Mouse (Mus musculus): Measurements from ENCODE around the gene Vdac1. TPM values are rescaled to one million over a fixed set of nuclear protein-coding genes. Genes with fewer than 3 reads are reported as not detected.
"Not testable (repeated sequence)": the region's sequence is repeated elsewhere in the genome, so short reads cannot be mapped to it uniquely, and the experiment has no call there.

The Vdac1 gene
- total RNA-seq, 2 experiments from 2014 or later, result 926 to 937 TPM

GRCm38 (mm10) chr11:52341476-52341875 lies 19.2 kb upstream of the Vdac1 start:
- intact Hi-C loops (cut with DNase I), result loop anchor here (5.0 to 10.0 kb wide), 2 partner anchors 117 to 199 kb away; no protein-coding TSS in a partner anchor
- DNase-seq, result no peak

GRCm38 (mm10) chr11:52342296-52342695 lies 18.4 kb upstream of the Vdac1 start:
- no peak for DNase-seq
- intact Hi-C loops (cut with DNase I), result loop anchor here (2.0 to 10.0 kb wide), 4 partner anchors 45 to 200 kb away; no protein-coding TSS in a partner anchor

- intact Hi-C loops (cut with DNase I), result loop anchor here (2.0 to 10.0 kb wide), 4 partner anchors 46 to 201 kb away; no protein-coding TSS in a partner anchor
- DNase-seq, result peak; percentile 82 to 88
These were observed 17.5 kb upstream of the Vdac1 start for GRCm38 (mm10) chr11:52343162-52343561.

- no peak for DNase-seq
- intact Hi-C loops (cut with DNase I), result loop anchor here (5.0 to 10.0 kb wide), 2 partner anchors 120 to 203 kb away; no protein-coding TSS in a partner anchor
These were observed 15.5 kb upstream of the Vdac1 start for GRCm38 (mm10) chr11:52344991-52345777.

GRCm38 (mm10) chr11:52345939-52346634 lies 14.6 kb upstream of the Vdac1 start:
- intact Hi-C loops (cut with DNase I), result loop anchor here (10.0 kb wide), 1 partner anchor 121 kb away; no protein-coding TSS in a partner anchor

GRCm38 (mm10) chr11:52346635-52347005 lies 14.0 kb upstream of the Vdac1 start:
- peak in 1 of 2 experiments; percentile 40 for DNase-seq
- intact Hi-C loops (cut with DNase I), result loop anchor here (10.0 kb wide), 1 partner anchor 122 kb away; no protein-coding TSS in a partner anchor

More at GRCm38 (mm10) chr11:52345939-52346634, 14.6 kb upstream of the Vdac1 start:
- peak; percentile 81 to 90 for DNase-seq

- no peak for DNase-seq
- intact Hi-C loops (cut with DNase I), result loop anchor here (10.0 kb wide), 1 partner anchor 123 kb away; no protein-coding TSS in a partner anchor
These were observed 12.5 kb upstream of the Vdac1 start for GRCm38 (mm10) chr11:52348156-52348555.

- intact Hi-C loops (cut with DNase I), result loop anchor here (10.0 kb wide), 1 partner anchor 124 kb away; no protein-coding TSS in a partner anchor
These were observed 11.9 kb upstream of the Vdac1 start for GRCm38 (mm10) chr11:52348724-52349123.

GRCm38 (mm10) chr11:52350924-52351323 lies 9.7 kb upstream of the Vdac1 start:
- intact Hi-C loops (cut with DNase I), result loop anchor here (1.0 kb wide), 1 partner anchor 23 kb away; no protein-coding TSS in a partner anchor
- DNase-seq, result peak; percentile 23 to 46

More at GRCm38 (mm10) chr11:52348724-52349123, 11.9 kb upstream of the Vdac1 start:
- no peak for DNase-seq

- intact Hi-C loops (cut with DNase I), result no loop called here
- DNase-seq, result no peak
These were observed 8.4 kb upstream of the Vdac1 start for GRCm38 (mm10) chr11:52352271-52352670.

- intact Hi-C loops (cut with DNase I), result no loop called here
- no peak for DNase-seq
These were observed 6.0 kb upstream of the Vdac1 start for GRCm38 (mm10) chr11:52354644-52355043.

GRCm38 (mm10) chr11:52355601-52356000 lies 5.1 kb upstream of the Vdac1 start:
- intact Hi-C loops (cut with DNase I), result no loop called here
- no peak for DNase-seq

- intact Hi-C loops (cut with DNase I); DNase-seq: not testable (repeated sequence)
These were observed 3.6 kb upstream of the Vdac1 start for GRCm38 (mm10) chr11:52357091-52357490.

GRCm38 (mm10) chr11:52358520-52358919 lies 2.1 kb upstream of the Vdac1 start:
- DNase-seq, result peak; percentile 33 to 50
- intact Hi-C loops (cut with DNase I), result no loop called here

- DNase-seq, result peak in 1 of 2 experiments; percentile 26
- intact Hi-C loops (cut with DNase I), result no loop called here
These were observed 782 bp upstream of the Vdac1 start for GRCm38 (mm10) chr11:52359686-52360470.

- intact Hi-C loops (cut with DNase I), result no loop called here
- peak in 1 of 2 experiments; percentile 61 for DNase-seq
These were observed 744 bp downstream of the Vdac1 start for GRCm38 (mm10) chr11:52361287-52361921.

GRCm38 (mm10) chr11:52364376-52364775 lies 3.7 kb downstream of the Vdac1 start:
- intact Hi-C loops (cut with DNase I), result no loop called here
- no peak for DNase-seq

GRCm38 (mm10) chr11:52365143-52365542 lies 4.5 kb downstream of the Vdac1 start:
- intact Hi-C loops (cut with DNase I), result no loop called here
- DNase-seq, result peak; percentile 72 to 81

GRCm38 (mm10) chr11:52366358-52366757 lies 5.7 kb downstream of the Vdac1 start:
- no peak for DNase-seq
- intact Hi-C loops (cut with DNase I), result no loop called here

All from heart, postnatal 14 days (tissue).